ENCODE assay signal across 39 mouse cellular contexts in the genomic region with DNA sequence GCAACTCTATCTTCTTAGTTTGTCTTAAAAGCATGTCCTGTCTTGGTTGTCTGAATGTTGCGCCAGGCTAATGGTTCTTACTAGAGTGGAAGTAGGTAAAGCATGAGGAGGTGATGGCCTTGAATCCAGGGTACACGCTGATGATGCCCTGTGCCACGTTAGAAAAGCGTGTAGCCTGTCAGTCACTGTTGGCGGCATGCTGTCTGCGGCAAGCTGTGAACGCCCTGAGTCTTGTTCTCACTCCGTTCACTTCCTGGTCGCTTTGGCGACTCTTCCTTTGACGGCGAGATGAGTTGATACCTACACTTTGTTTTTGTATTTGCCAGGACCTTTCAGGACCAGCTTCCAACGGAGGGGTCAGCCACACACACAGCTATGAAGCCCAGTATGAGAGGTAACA. TPM values are rescaled to one million over a fixed set of nuclear protein-coding genes. Genes with fewer than 3 reads are reported as not detected.
"Had no signal": no experiment of that assay in that cellular context is flagged by ENCODE, and none has a peak within 500 bp of the region (broad histone marks: within the 10 kb centered on the region; RNA-seq: fewer than 3 reads in every experiment).

No protein-coding gene starts in this region.

- H3K9me3 ChIP-seq: heart, embryonic 10.5 days; heart, embryonic 13.5 days; heart, embryonic 15.5 days; hindbrain, embryonic 13.5 days; intestine, embryonic 15.5 days; limb, embryonic 10.5 days; limb, embryonic 12.5 days had no signal

- ATAC-seq: hindbrain, embryonic 16.5 days; inflammation-experienced regulatory T-cells, adult 6 months; intestine, embryonic 15.5 days; intestine, postnatal 0 days had no signal

- H3K4me1 ChIP-seq: intestine, embryonic 15.5 days had no signal

- H3K4me2 ChIP-seq: heart, embryonic 13.5 days; heart, embryonic 15.5 days; hindbrain, embryonic 13.5 days; intestine, embryonic 15.5 days; limb, embryonic 12.5 days; liver, embryonic 11.5 days had no signal

- H3K4me3 ChIP-seq: gastrocnemius, adult 2 months; heart, embryonic 10.5 days; heart, embryonic 13.5 days; heart, embryonic 15.5 days; hindbrain, embryonic 13.5 days; intestine, embryonic 15.5 days; layer of hippocampus, adult 2 months; left cerebral cortex, adult 2 months; limb, embryonic 10.5 days; limb, embryonic 12.5 days had no signal

- H3K27me3 ChIP-seq: heart, embryonic 13.5 days; heart, embryonic 15.5 days; hindbrain, embryonic 13.5 days; intestine, embryonic 15.5 days; limb, embryonic 12.5 days had no signal

- DNase-seq: gastrocnemius, adult 2 months; gastrocnemius, postnatal 10 days; gastrocnemius, postnatal 25 days; heart, adult 18-20 months; heart, postnatal 14 days; heart, postnatal 36 days; kidney, adult 18-20 months; kidney, adult 8-10 months; kidney, postnatal 10 days; kidney, postnatal 25 days; kidney, postnatal 4 days; liver had no signal

- H3K27ac ChIP-seq: gastrocnemius, adult 2 months; heart, embryonic 10.5 days; heart, embryonic 13.5 days; heart, embryonic 15.5 days; hindbrain, embryonic 13.5 days; intestine, embryonic 15.5 days; left cerebral cortex, adult 2 months; limb, embryonic 10.5 days; limb, embryonic 12.5 days had no signal

- H3K9ac ChIP-seq: heart, embryonic 13.5 days; heart, embryonic 15.5 days; hindbrain, embryonic 13.5 days; intestine, embryonic 15.5 days; limb, embryonic 12.5 days had no signal

RNA-seq across cellular contexts. Expression of a gene that starts 50.2 kb away (rescaled TPM):
- total RNA-seq: gastrocnemius, adult 2 months; gastrocnemius, postnatal 10 days; gastrocnemius, postnatal 25 days; gastrocnemius, postnatal 4 days; heart, adult 18-20 months; heart, adult 8-10 months; heart, postnatal 14 days; heart, postnatal 36 days; layer of hippocampus, adult 2 months; layer of hippocampus, postnatal 10 days; layer of hippocampus, postnatal 25 days; left cerebral cortex, adult 2 months; left cerebral cortex, postnatal 14 days; left cerebral cortex, postnatal 36 days had no signal
- polyA plus RNA-seq: frontal cortex, adult 2 months; heart, embryonic 10.5 days; heart, embryonic 13.5 days; heart, embryonic 15.5 days; heart, postnatal 0 days; hindbrain, embryonic 11.5 days; hindbrain, embryonic 13.5 days; hindbrain, embryonic 16.5 days; inflammation-experienced regulatory T-cells, adult 6 months; intestine, embryonic 15.5 days; intestine, postnatal 0 days; kidney, embryonic 14.5 days; kidney, embryonic 16.5 days; limb, embryonic 10.5 days; limb, embryonic 12.5 days; limb, embryonic 14.5 days; liver, embryonic 11.5 days had no signal

RNA-seq across cellular contexts. Expression of a gene that starts 55.3 kb away (rescaled TPM):
- total RNA-seq: gastrocnemius, adult 2 months; gastrocnemius, postnatal 10 days; gastrocnemius, postnatal 25 days; gastrocnemius, postnatal 4 days; granulocyte monocyte progenitor cell, adult 5-6 weeks; heart, adult 18-20 months; heart, adult 8-10 months; heart, postnatal 14 days; heart, postnatal 36 days; hematopoietic stem cell, adult 5-6 weeks had no signal
- polyA plus RNA-seq: heart, embryonic 10.5 days; heart, embryonic 13.5 days; heart, embryonic 15.5 days; heart, postnatal 0 days; inflammation-experienced regulatory T-cells, adult 6 months; kidney, embryonic 14.5 days; kidney, embryonic 16.5 days; limb, embryonic 10.5 days; liver, embryonic 11.5 days had no signal
